Mouse (Mus musculus) G1E (cell line): ENCODE measurements around the gene Ubap2.

Experiments used
- CTCF ChIP-seq: IDR thresholded peaks from 2 replicates; pipeline ENCODE4 v1.5.1; 2012; ENCODE audit warnings: low read depth, low read length, inconsistent platforms, mixed read lengths
- GATA1 ChIP-seq: IDR thresholded peaks from 2 replicates; pipeline ENCODE4 v1.6.1; 2012; ENCODE audit warnings: borderline replicate concordance, low read length, inconsistent platforms, mixed read lengths

- TF ChIP-seq CTCF (no peak), GATA1 (no peak)
Measured at GRCm38 (mm10) chr4:41268133-41268532, 6.8 kb downstream of the Ubap2 start.
